Mouse (Mus musculus) embryonic fibroblast, embryonic 13.5 days (primary cell): Measurements from ENCODE around the gene Sh3d19.

Source experiments
- CTCF ChIP-seq: IDR thresholded peaks from 2 replicates; pipeline ENCODE4 v1.5.1; 2011; ENCODE audit warnings: mild to moderate bottlenecking, control low read depth, low read length, moderate library complexity, borderline replicate concordance; ENCODE audit not compliant: insufficient read depth
- POLR2A ChIP-seq: IDR thresholded peaks from 2 replicates; pipeline ENCODE4 v1.6.1; 2011; ENCODE audit warnings: low read depth, mild to moderate bottlenecking, control low read depth, low read length, moderate library complexity

GRCm38 (mm10) chr3:86069646-86070250, 98.8 kb downstream of the Sh3d19 start:
- TF ChIP-seq POLR2A (no peak), CTCF (no peak)
